Mouse (Mus musculus): ENCODE data around the gene Lrrc56. TPM values are rescaled to one million over a fixed set of nuclear protein-coding genes. Genes with fewer than 3 reads are reported as not detected.

Lrrc56 gene
- polyA plus RNA-seq, 1 experiment from 2014 or later, result 12.1 TPM

- H3K36me3 ChIP-seq (replicated peaks), result peaks cover 17% of the 10 kb centered on the region
- H3K4me2 ChIP-seq, result peak overlapping the region; percentile 84
- peaks cover 73% of the 10 kb centered on the region for H3K4me1 ChIP-seq (replicated peaks)
- 89% methylated on average over 1 of the region's 1 CpGs for WGBS (ENCODE audit: insufficient replicate concordance)
- H3K9ac ChIP-seq, result no peak overlapping the region
- H3K27ac ChIP-seq (replicated peaks), result peak overlapping the region; percentile 73
- peak overlapping the region; percentile 65; the same call in 1 of the 2 replicates for H3K4me3 ChIP-seq (replicated peaks)
- no peaks in the 10 kb centered on the region for H3K9me3 ChIP-seq (replicated peaks)
- ATAC-seq (ENCODE audit: insufficient read depth), result no peak
- no peaks in the 10 kb centered on the region for H3K27me3 ChIP-seq
These were observed 24.7 kb upstream of the Lrrc56 start for GRCm38 (mm10) chr7:141169300-141169699.

GRCm38 (mm10) chr7:141169866-141170265 lies 24.1 kb upstream of the Lrrc56 start:
- ATAC-seq (ENCODE audit: insufficient read depth), result no peak
- Histone ChIP-seq H3K4me1 (replicated peaks) (peaks cover 73% of the 10 kb centered on the region), H3K4me2 (no peak overlapping the region), H3K4me3 (replicated peaks) (no peak overlapping the region), H3K27me3 (no peaks in the 10 kb centered on the region), H3K36me3 (replicated peaks) (peaks cover 12% of the 10 kb centered on the region), H3K27ac (replicated peaks) (peak overlapping the region; percentile 73), H3K9ac (no peak overlapping the region), H3K9me3 (replicated peaks) (no peaks in the 10 kb centered on the region)

GRCm38 (mm10) chr7:141172116-141173006 lies 21.6 kb upstream of the Lrrc56 start, which contains the start of gene Rnh1:
Gene Rnh1 (minus strand): TSS chr7:141172857.
- Histone ChIP-seq H3K4me1 (replicated peaks) (peaks cover 62% of the 10 kb centered on the region), H3K4me2 (peak within 1 kb of the TSS; percentile 94), H3K9me3 (replicated peaks) (no peaks in the 10 kb centered on the region), H3K36me3 (replicated peaks) (no peaks in the 10 kb centered on the region), H3K4me3 (replicated peaks) (peak within 1 kb of the TSS; percentile 78), H3K9ac (peak within 1 kb of the TSS; percentile 72), H3K27me3 (no peaks in the 10 kb centered on the region), H3K27ac (replicated peaks) (peak within 1 kb of the TSS; percentile 86)
- 1% methylated on average over 55 of the region's 55 CpGs for WGBS (ENCODE audit: insufficient replicate concordance)
- peak; percentile 83 for ATAC-seq (ENCODE audit: insufficient read depth)

GRCm38 (mm10) chr7:141173323-141173850 lies 20.6 kb upstream of the Lrrc56 start:
- H3K27ac ChIP-seq (replicated peaks), result peak overlapping the region; percentile 86
- 74% methylated on average over 5 of the region's 5 CpGs for WGBS (ENCODE audit: insufficient replicate concordance)
- H3K27me3 ChIP-seq, result peaks cover 4% of the 10 kb centered on the region; the same call in 1 of the 2 replicates
- no peaks in the 10 kb centered on the region for H3K36me3 ChIP-seq (replicated peaks)
- H3K9ac ChIP-seq, result peak overlapping the region; percentile 72; the same call in 1 of the 2 replicates
- peak overlapping the region; percentile 78; the same call in 1 of the 2 replicates for H3K4me3 ChIP-seq (replicated peaks)
- no peak for ATAC-seq (ENCODE audit: insufficient read depth)
- no peaks in the 10 kb centered on the region for H3K9me3 ChIP-seq (replicated peaks)
- H3K4me1 ChIP-seq (replicated peaks), result peaks cover 52% of the 10 kb centered on the region
- H3K4me2 ChIP-seq, result peak overlapping the region; percentile 94; the same call in 1 of the 2 replicates

- no peak overlapping the region for H3K9ac ChIP-seq
- no peak for ATAC-seq (ENCODE audit: insufficient read depth)
- H3K4me3 ChIP-seq (replicated peaks), result no peak overlapping the region
- WGBS (ENCODE audit: insufficient replicate concordance), result 71% methylated on average over 4 of the region's 4 CpGs
- H3K4me2 ChIP-seq, result no peak overlapping the region
- no peaks in the 10 kb centered on the region for H3K36me3 ChIP-seq (replicated peaks)
- no peak overlapping the region for H3K27ac ChIP-seq (replicated peaks)
- H3K9me3 ChIP-seq (replicated peaks), result no peaks in the 10 kb centered on the region
- H3K4me1 ChIP-seq (replicated peaks), result peaks cover 35% of the 10 kb centered on the region
- peaks cover 9% of the 10 kb centered on the region; the same call in 1 of the 2 replicates for H3K27me3 ChIP-seq
These were observed 18.9 kb upstream of the Lrrc56 start for GRCm38 (mm10) chr7:141175068-141175467.

- Histone ChIP-seq H3K9ac (no peak overlapping the region), H3K4me1 (replicated peaks) (peaks cover 25% of the 10 kb centered on the region), H3K36me3 (replicated peaks) (no peaks in the 10 kb centered on the region), H3K4me3 (replicated peaks) (no peak overlapping the region), H3K9me3 (replicated peaks) (no peaks in the 10 kb centered on the region), H3K4me2 (no peak overlapping the region), H3K27me3 (peaks cover 9% of the 10 kb centered on the region; the same call in 1 of the 2 replicates), H3K27ac (replicated peaks) (no peak overlapping the region)
- 2% methylated on average over 8 of the region's 8 CpGs for WGBS (ENCODE audit: insufficient replicate concordance)
- ATAC-seq (ENCODE audit: insufficient read depth), result no peak
These were observed 17.8 kb upstream of the Lrrc56 start for GRCm38 (mm10) chr7:141176173-141176572.

GRCm38 (mm10) chr7:141188194-141188593 lies 5.8 kb upstream of the Lrrc56 start:
- H3K9ac ChIP-seq, result no peak overlapping the region
- peaks cover 40% of the 10 kb centered on the region for H3K36me3 ChIP-seq (replicated peaks)
- H3K4me3 ChIP-seq (replicated peaks), result no peak overlapping the region
- H3K27me3 ChIP-seq, result no peaks in the 10 kb centered on the region
- H3K4me2 ChIP-seq, result no peak overlapping the region
- peaks cover 21% of the 10 kb centered on the region for H3K4me1 ChIP-seq (replicated peaks)
- ATAC-seq (ENCODE audit: insufficient read depth), result no peak
- no peaks in the 10 kb centered on the region for H3K9me3 ChIP-seq (replicated peaks)
- 65% methylated on average over 3 of the region's 3 CpGs for WGBS (ENCODE audit: insufficient replicate concordance)
- H3K27ac ChIP-seq (replicated peaks), result no peak overlapping the region

- 76% methylated on average over 3 of the region's 3 CpGs for WGBS (ENCODE audit: insufficient replicate concordance)
- ATAC-seq (ENCODE audit: insufficient read depth), result no peak
- Histone ChIP-seq H3K27me3 (no peaks in the 10 kb centered on the region), H3K9me3 (replicated peaks) (no peaks in the 10 kb centered on the region), H3K4me1 (replicated peaks) (peaks cover 23% of the 10 kb centered on the region), H3K27ac (replicated peaks) (no peak overlapping the region), H3K36me3 (replicated peaks) (peaks cover 40% of the 10 kb centered on the region), H3K9ac (no peak overlapping the region), H3K4me3 (replicated peaks) (no peak overlapping the region), H3K4me2 (no peak overlapping the region)
These were observed 5.2 kb upstream of the Lrrc56 start for GRCm38 (mm10) chr7:141188733-141189132.

GRCm38 (mm10) chr7:141190220-141190619 lies 3.7 kb upstream of the Lrrc56 start:
- Histone ChIP-seq H3K4me3 (replicated peaks) (no peak overlapping the region), H3K36me3 (replicated peaks) (peaks cover 40% of the 10 kb centered on the region), H3K27me3 (no peaks in the 10 kb centered on the region), H3K9ac (no peak overlapping the region), H3K4me1 (replicated peaks) (peaks cover 36% of the 10 kb centered on the region), H3K4me2 (no peak overlapping the region), H3K27ac (replicated peaks) (no peak overlapping the region), H3K9me3 (replicated peaks) (no peaks in the 10 kb centered on the region)
- WGBS (ENCODE audit: insufficient replicate concordance), result 76% methylated on average over 3 of the region's 3 CpGs
- no peak for ATAC-seq (ENCODE audit: insufficient read depth)

GRCm38 (mm10) chr7:141191036-141191435 lies 2.9 kb upstream of the Lrrc56 start:
- H3K27ac ChIP-seq (replicated peaks), result no peak overlapping the region
- ATAC-seq (ENCODE audit: insufficient read depth), result no peak
- peaks cover 44% of the 10 kb centered on the region for H3K4me1 ChIP-seq (replicated peaks)
- H3K9me3 ChIP-seq (replicated peaks), result no peaks in the 10 kb centered on the region
- H3K4me3 ChIP-seq (replicated peaks), result no peak overlapping the region
- no peaks in the 10 kb centered on the region for H3K27me3 ChIP-seq
- WGBS (ENCODE audit: insufficient replicate concordance), result 90% methylated on average over 14 of the region's 14 CpGs
- H3K36me3 ChIP-seq (replicated peaks), result peaks cover 40% of the 10 kb centered on the region
- no peak overlapping the region for H3K9ac ChIP-seq
- no peak overlapping the region for H3K4me2 ChIP-seq
